Mouse (Mus musculus) lung, postnatal 0 days (tissue): Measurements from ENCODE around the gene Tmem259. TPM values are rescaled to one million over a fixed set of nuclear protein-coding genes. Genes with fewer than 3 reads are reported as not detected.

Source experiments
- ATAC-seq: fragments of 200-750 bp; cut with Nextera tagmentation; 2 replicates; pipeline ENCODE4 v1.8.0; 2017; ENCODE audit warnings: moderate library complexity
- DNase-seq: peaks from one replicate; pipeline ENCODE4 v3.0.0-alpha.2; 2016; ENCODE audit warnings: low spot score
- H3K27ac ChIP-seq: fragments of 300-500 bp; sonication (generic); 2 replicates; pipeline ENCODE4 v1.5.1; 2014; ENCODE audit warnings: antibody characterized with exemption, mild to moderate bottlenecking, low read length, mixed read lengths
- H3K27me3 ChIP-seq: fragments of 300-500 bp; sonication (generic); replicated peaks from 2 replicates; pipeline ENCODE4 v1.6.1; 2014; ENCODE audit warnings: low read length, mixed read lengths; ENCODE audit not compliant: insufficient read depth
- H3K36me3 ChIP-seq: fragments of 300-500 bp; sonication (generic); 2 replicates; pipeline ENCODE4 v1.6.1; 2014; ENCODE audit warnings: low read length, mixed read lengths; ENCODE audit not compliant: insufficient read depth
- H3K4me1 ChIP-seq: fragments of 300-500 bp; sonication (generic); 2 replicates; pipeline ENCODE4 v1.6.1; 2014; ENCODE audit warnings: antibody characterized with exemption, low read depth, low read length, mixed read lengths; ENCODE audit not compliant: insufficient read depth
- H3K4me2 ChIP-seq: fragments of 300-500 bp; sonication (generic); replicated peaks from 2 replicates; pipeline ENCODE4 v1.6.1; 2014; ENCODE audit warnings: low read depth, mild to moderate bottlenecking, low read length, moderate library complexity, mixed read lengths
- H3K4me3 ChIP-seq: fragments of 300-500 bp; sonication (generic); 2 replicates; pipeline ENCODE4 v1.5.1; 2014; ENCODE audit warnings: low read depth, low read length
- H3K9ac ChIP-seq: fragments of 300-500 bp; sonication (generic); replicated peaks from 2 replicates; pipeline ENCODE4 v1.6.1; 2014; ENCODE audit warnings: low read depth, mild to moderate bottlenecking
- H3K9me3 ChIP-seq: fragments of 300-500 bp; sonication (generic); 2 replicates; pipeline ENCODE4 v1.6.1; 2016; ENCODE audit warnings: low read length, mixed read lengths
- CTCF ChIP-seq: IDR thresholded peaks from 2 replicates; pipeline ENCODE4 v1.5.1; 2016; ENCODE audit warnings: antibody characterized with exemption, mild to moderate bottlenecking
- EP300 ChIP-seq: IDR thresholded peaks from 2 replicates; pipeline ENCODE4 v1.6.1; 2016; ENCODE audit warnings: antibody characterized with exemption, mild to moderate bottlenecking, control low read depth
- WGBS: fragments of 180-500 bp; shearing (Covaris S2); extraction: QIAGEN DNeasy Blood & Tissue Kit; methylation state at CpG from one replicate; pipeline ENCODE4 v1.1.7; 2014; 5-methylcytosine and 5-hydroxymethylcytosine counted together
- polyA plus RNA-seq: library from polyadenylated mRNA; unstranded; fragments of >200 nt; fragmentation: Nextera tagmentation; extraction: Ambion mirVana; gene quantifications from 2 replicates; pipeline ENCODE4 v1.2.1, GENCODE M21; 2015

Gene Tmem259
- polyA plus RNA-seq, 1 experiment from 2014 or later: 27.6 TPM

- Histone ChIP-seq H3K27me3 (no peaks in the 10 kb centered on the region), H3K9me3 (no peaks in the 10 kb centered on the region), H3K9ac (no peak overlapping the region), H3K4me1 (peaks cover 67% of the 10 kb centered on the region), H3K27ac (peak overlapping the region; percentile 65), H3K36me3 (peaks cover 12% of the 10 kb centered on the region; the same call in 1 of the 2 replicates), H3K4me2 (no peak overlapping the region), H3K4me3 (no peak overlapping the region)
- 58% methylated on average over 6 of the region's 6 CpGs for WGBS
- no peak for DNase-seq
- ATAC-seq: no peak
- TF ChIP-seq EP300 (no peak), CTCF (no peak)
Measured at GRCm38 (mm10) chr10:79933861-79934260, 50.3 kb downstream of the Tmem259 start.

- ATAC-seq (no peak), DNase-seq (no peak)
- H3K4me1 ChIP-seq: peaks cover 67% of the 10 kb centered on the region
- H3K4me3 ChIP-seq: no peak overlapping the region
- H3K9me3 ChIP-seq: no peaks in the 10 kb centered on the region
- no peak overlapping the region for H3K4me2 ChIP-seq
- H3K9ac ChIP-seq: no peak overlapping the region
- H3K36me3 ChIP-seq: peaks cover 12% of the 10 kb centered on the region; the same call in 1 of the 2 replicates
- peak overlapping the region; percentile 65 for H3K27ac ChIP-seq
- WGBS: 50% methylated on average over 9 of the region's 9 CpGs
- H3K27me3 ChIP-seq: no peaks in the 10 kb centered on the region
- TF ChIP-seq CTCF: no peak
- TF ChIP-seq EP300: no peak
Measured at GRCm38 (mm10) chr10:79933145-79933679, 50.9 kb downstream of the Tmem259 start.

DNA sequence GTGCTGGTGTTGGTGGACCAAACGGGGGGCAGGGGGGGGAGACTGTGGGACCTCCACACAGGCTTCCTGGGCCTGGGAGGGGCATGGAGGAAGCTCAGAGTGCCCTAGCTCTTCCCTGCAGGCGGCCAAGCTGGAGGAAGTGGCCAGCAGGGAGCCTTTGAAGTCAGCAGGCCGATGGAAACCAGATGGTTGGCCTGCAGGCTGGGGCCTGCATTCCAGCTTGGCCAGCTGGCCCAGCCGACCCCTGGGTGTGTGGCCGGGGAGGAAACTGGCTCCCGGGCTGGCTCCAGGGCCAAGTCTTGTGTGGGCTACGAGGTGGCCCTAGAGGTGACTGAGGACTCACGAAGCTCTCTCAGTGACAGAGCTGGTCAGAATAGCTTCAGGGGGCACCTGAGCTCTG is 51.4 kb downstream of the Tmem259 start:
- TF ChIP-seq EP300 (0 out of 2 replicates have a peak, but pooled peaks have one; percentile 29), CTCF (peak; percentile 40)
- Histone ChIP-seq H3K4me3 (no peak overlapping the region), H3K4me1 (peaks cover 62% of the 10 kb centered on the region), H3K4me2 (no peak overlapping the region), H3K27ac (peak overlapping the region; percentile 51), H3K9ac (no peak overlapping the region), H3K27me3 (no peaks in the 10 kb centered on the region), H3K36me3 (peaks cover 12% of the 10 kb centered on the region; the same call in 1 of the 2 replicates), H3K9me3 (no peaks in the 10 kb centered on the region)
- 26% methylated on average over 8 of the region's 8 CpGs for WGBS
- peak; percentile 6 for ATAC-seq
- peak; percentile 91 for DNase-seq

DNA sequence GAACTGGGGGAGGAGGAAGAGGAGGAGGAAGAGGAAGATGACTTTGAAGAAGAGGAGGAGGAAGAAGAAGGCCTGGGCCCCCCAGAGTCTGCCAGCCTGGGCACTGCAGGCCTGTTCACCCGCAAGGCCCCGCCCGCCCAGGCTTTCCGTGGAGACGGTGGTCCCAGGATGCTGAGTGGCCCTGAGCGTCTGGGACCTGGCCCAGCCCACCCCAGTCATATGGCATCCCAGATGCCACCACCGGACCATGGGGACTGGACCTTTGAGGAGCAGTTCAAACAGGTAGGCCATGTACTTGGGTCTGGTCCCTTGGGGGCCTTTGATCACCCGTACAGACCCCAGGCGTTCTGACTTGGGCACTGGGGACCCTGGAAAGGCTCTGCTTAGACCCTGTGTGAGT is 52.3 kb downstream of the Tmem259 start:
- DNase-seq: no peak
- H3K27ac ChIP-seq: peak overlapping the region; percentile 16
- no peak for ATAC-seq
- peaks cover 53% of the 10 kb centered on the region for H3K4me1 ChIP-seq
- no peak overlapping the region for H3K9ac ChIP-seq
- 79% methylated on average over 9 of the region's 9 CpGs for WGBS
- H3K4me2 ChIP-seq: no peak overlapping the region
- peaks cover 12% of the 10 kb centered on the region; the same call in 1 of the 2 replicates for H3K36me3 ChIP-seq
- TF ChIP-seq EP300 (no peak), CTCF (no peak)
- H3K4me3 ChIP-seq: no peak overlapping the region
- H3K9me3 ChIP-seq: no peaks in the 10 kb centered on the region
- no peaks in the 10 kb centered on the region for H3K27me3 ChIP-seq

DNA sequence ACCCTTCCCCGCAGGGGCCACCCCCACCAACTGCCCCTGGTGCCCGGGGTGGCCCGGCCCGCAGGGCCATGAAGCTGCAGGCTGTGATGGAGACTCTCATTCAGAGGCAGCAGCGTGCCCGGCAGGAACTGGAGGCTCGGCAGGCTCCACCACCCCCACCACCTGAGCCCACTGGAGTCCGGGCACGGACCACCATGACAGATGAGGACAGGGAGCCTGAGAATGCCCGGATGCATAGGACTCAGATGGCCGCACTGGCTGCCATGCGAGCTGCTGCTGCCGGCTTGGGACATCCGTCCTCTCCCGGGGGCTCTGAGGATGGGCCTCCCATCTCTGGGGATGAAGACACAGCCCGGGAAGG is 53.3 kb downstream of the Tmem259 start:
- Histone ChIP-seq H3K36me3 (peaks cover 12% of the 10 kb centered on the region; the same call in 1 of the 2 replicates), H3K4me2 (no peak overlapping the region), H3K9me3 (no peaks in the 10 kb centered on the region), H3K4me1 (peaks cover 50% of the 10 kb centered on the region), H3K4me3 (no peak overlapping the region), H3K27me3 (no peaks in the 10 kb centered on the region), H3K9ac (no peak overlapping the region), H3K27ac (no peak overlapping the region)
- WGBS: 87% methylated on average over 16 of the region's 16 CpGs
- no peak for ATAC-seq
- DNase-seq: no peak
- TF ChIP-seq CTCF (no peak), EP300 (no peak)

DNA sequence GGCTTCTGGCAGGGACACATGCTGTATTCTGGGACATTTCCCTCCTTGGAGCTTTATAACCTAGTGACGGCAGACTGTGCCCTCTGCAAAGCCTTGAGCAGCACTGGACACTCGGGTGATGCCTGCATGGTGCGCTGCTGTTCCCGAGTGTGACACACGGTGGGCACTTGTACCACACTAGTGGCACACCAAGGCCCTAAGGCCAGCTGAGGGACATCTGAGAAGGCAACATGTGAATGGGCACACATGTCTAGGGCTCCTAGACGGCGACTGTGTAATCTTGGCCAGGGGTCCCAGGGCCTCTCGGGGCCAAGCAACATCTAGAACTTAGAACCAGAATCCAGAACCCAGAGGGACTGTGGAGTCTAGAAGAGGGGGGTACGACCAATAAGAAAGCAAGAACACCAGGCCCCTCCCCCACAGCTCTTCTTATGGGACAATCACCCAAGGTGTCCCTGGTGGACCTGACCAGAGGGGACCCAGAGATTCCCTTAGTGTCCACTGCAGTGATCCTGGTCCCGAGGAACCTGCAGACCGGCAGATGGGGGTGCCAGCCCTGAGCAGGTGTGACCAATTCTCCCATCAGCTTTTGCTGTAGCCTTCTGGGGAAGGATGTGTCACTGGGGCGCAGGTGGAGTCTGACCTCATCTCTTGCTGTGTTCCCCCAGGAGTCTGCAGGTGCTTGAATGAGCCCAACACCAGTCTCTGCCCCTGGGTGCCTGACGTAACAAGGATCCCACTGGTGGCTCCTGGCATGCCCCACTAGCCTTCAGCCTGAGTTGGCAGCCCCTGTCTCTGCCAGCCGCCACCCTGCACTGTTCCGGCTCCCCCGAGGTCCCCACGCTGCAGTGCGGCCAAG is 53.9 kb downstream of the Tmem259 start:
- Histone ChIP-seq H3K4me3 (no peak overlapping the region), H3K27ac (peak overlapping the region; percentile 54; the same call in 1 of the 2 replicates), H3K36me3 (peaks cover 12% of the 10 kb centered on the region; the same call in 1 of the 2 replicates), H3K4me1 (peaks cover 46% of the 10 kb centered on the region), H3K9ac (no peak overlapping the region), H3K9me3 (no peaks in the 10 kb centered on the region), H3K4me2 (no peak overlapping the region), H3K27me3 (no peaks in the 10 kb centered on the region)
- WGBS: 89% methylated on average over 18 of the region's 18 CpGs
- no peak for TF ChIP-seq CTCF
- no peak for TF ChIP-seq EP300
- ATAC-seq (no peak), DNase-seq (no peak)
